10 mouse cellular contexts compared by ENCODE assay signal in the genomic region with DNA sequence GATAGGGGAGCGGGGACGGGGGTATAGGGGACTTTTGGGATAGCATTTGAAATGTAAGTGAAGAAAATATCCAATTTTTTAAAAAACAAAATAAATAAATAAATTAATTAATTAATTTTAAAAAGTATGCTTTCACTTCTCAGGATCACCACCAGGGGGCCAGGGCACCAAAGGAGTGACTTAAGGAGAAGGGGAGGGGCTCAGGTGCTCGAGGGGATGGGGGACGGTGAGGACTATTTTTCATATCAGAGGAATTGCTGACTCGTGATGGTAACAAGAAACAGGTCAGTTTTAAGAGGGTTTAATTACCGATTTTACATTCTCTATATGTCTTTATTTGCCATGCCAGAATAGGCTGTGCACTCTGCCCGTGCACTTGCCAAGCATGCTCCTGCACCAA.
DNase-seq lines count a peak whose midpoint lies in the region; ATAC-seq lines count a peak whose summit lies in the region.
"Had no signal": no experiment of that assay in that cellular context is flagged by ENCODE, and none has a peak within 500 bp of the region (broad histone marks: within the 10 kb centered on the region; RNA-seq: fewer than 3 reads in every experiment).

No protein-coding gene starts in this region.

- H3K4me2 ChIP-seq in kidney, embryonic 15.5 days = 0 out of 2 replicates have a peak overlapping the region, but pooled peaks have one; percentile 16
- H3K4me2 ChIP-seq in embryonic facial prominence, embryonic 13.5 days = 0 out of 2 replicates have a peak overlapping the region, but pooled peaks have one; percentile 16
- H3K4me2 ChIP-seq: forebrain, embryonic 13.5 days had no signal

- H3K4me3 ChIP-seq in kidney, embryonic 15.5 days (replicated peaks) = no peak overlapping the region
- no peak overlapping the region for H3K4me3 ChIP-seq in embryonic facial prominence, embryonic 13.5 days
- H3K4me3 ChIP-seq: forebrain, embryonic 13.5 days had no signal

- ATAC-seq in CD4-positive, CD25-positive, alpha-beta regulatory T cell, adult 4 months = no peak
- no peak for ATAC-seq in kidney, embryonic 15.5 days (replicated peaks; ENCODE audit: low FRiP score)
- ATAC-seq in embryonic facial prominence, embryonic 13.5 days (ENCODE audit: insufficient number of reproducible peaks, insufficient read depth, low FRiP score, low TSS enrichment, low read depth) = no peak
- no peak for ATAC-seq in frontal cortex, adult (ENCODE audit: low TSS enrichment)
- ATAC-seq: forebrain, embryonic 13.5 days had no signal

- H3K27me3 ChIP-seq in kidney, embryonic 15.5 days = no peaks in the 10 kb centered on the region
- no peaks in the 10 kb centered on the region for H3K27me3 ChIP-seq in embryonic facial prominence, embryonic 13.5 days
- H3K27me3 ChIP-seq: forebrain, embryonic 13.5 days had no signal

- peak; percentile 27 for DNase-seq in CD4-positive, CD25-positive, alpha-beta regulatory T cell, adult 2 months (ENCODE audit: low read depth, low spot score)
- no peak for DNase-seq in kidney, adult 18-20 months
- DNase-seq in A20 (ENCODE audit: low read depth, low spot score) = peak; percentile 26
- DNase-seq in urinary bladder, adult 18-20 months (ENCODE audit: low spot score in 2 of 2) = no peak
- DNase-seq: heart, postnatal 10 days had no signal

- H3K4me1 ChIP-seq in kidney, embryonic 15.5 days = no peaks in the 10 kb centered on the region
- no peaks in the 10 kb centered on the region for H3K4me1 ChIP-seq in embryonic facial prominence, embryonic 13.5 days
- H3K4me1 ChIP-seq: forebrain, embryonic 13.5 days had no signal

- H3K27ac ChIP-seq in kidney, embryonic 15.5 days = no peak overlapping the region
- H3K27ac ChIP-seq in embryonic facial prominence, embryonic 13.5 days = no peak overlapping the region
- H3K27ac ChIP-seq: forebrain, embryonic 13.5 days had no signal

- 52% methylated on average over 7 of the region's 7 CpGs for WGBS in kidney, embryonic 15.5 days
- WGBS in embryonic facial prominence, embryonic 13.5 days = 43% methylated on average over 7 of the region's 7 CpGs

- H3K9me3 ChIP-seq in kidney, embryonic 15.5 days (replicated peaks) = no peaks in the 10 kb centered on the region
- no peaks in the 10 kb centered on the region for H3K9me3 ChIP-seq in embryonic facial prominence, embryonic 13.5 days
- H3K9me3 ChIP-seq: forebrain, embryonic 13.5 days had no signal

- no peak overlapping the region for H3K9ac ChIP-seq in kidney, embryonic 15.5 days
- H3K9ac ChIP-seq in embryonic facial prominence, embryonic 13.5 days = no peak overlapping the region
- H3K9ac ChIP-seq: forebrain, embryonic 13.5 days had no signal

- no peaks in the 10 kb centered on the region for H3K36me3 ChIP-seq in kidney, embryonic 15.5 days
- no peaks in the 10 kb centered on the region for H3K36me3 ChIP-seq in embryonic facial prominence, embryonic 13.5 days

Comparison
In these comparisons a context has a peak if more than half of its experiments do, and no peak if none do; other contexts are left out.
1. DNase-seq: peak in CD4-positive, CD25-positive, alpha-beta regulatory T cell, adult 2 months (single experiment) and A20 (single experiment); none in kidney, adult 18-20 months (single experiment) and urinary bladder, adult 18-20 months (0 of 2).